Mouse (Mus musculus): ENCODE data around the gene Ppp2r5d. TPM values are rescaled to one million over a fixed set of nuclear protein-coding genes. Genes with fewer than 3 reads are reported as not detected.

The Ppp2r5d gene
- polyA plus RNA-seq, 1 experiment = 28.8 TPM

- Histone ChIP-seq H3K27ac (ENCODE audit: insufficient read depth, low read length) (peak within 1 kb of the TSS; percentile 80), H3K36me3 (ENCODE audit: control insufficient read depth, insufficient read depth, low read length) (peaks cover 9% of the 10 kb centered on the region), H3K4me3 (ENCODE audit: extremely low read depth, insufficient read depth, insufficient read length) (peak within 1 kb of the TSS; percentile 98), H3K27me3 (ENCODE audit: control insufficient read depth, insufficient read depth, low read length) (no peaks in the 10 kb centered on the region), H3K4me1 (ENCODE audit: control insufficient read depth, insufficient read depth, insufficient read length) (peaks cover 7% of the 10 kb centered on the region; the same call in 1 of the 2 replicates)
- TF ChIP-seq CTCF (IDR thresholded peaks at IDR 0.05; ENCODE audit: extremely low read depth, insufficient read depth, insufficient read length, insufficient replicate concordance) (no peak), POLR2A (IDR thresholded peaks at IDR 0.05; ENCODE audit: low read depth, low read length) (peak; percentile 71)
- peak; percentile 83 to 89 for DNase-seq (ENCODE audit: low read depth in 1 of 2, low spot score in 2 of 2)
- WGBS = 7% methylated on average over 36 of the region's 36 CpGs
Measured at GRCm38 (mm10) chr17:46710959-46711597, 6.2 kb upstream of the Ppp2r5d start, which contains the start of gene Pex6. Gene Pex6, plus strand, starts transcription at chr17:46711463.

- no peak for TF ChIP-seq CTCF (IDR thresholded peaks at IDR 0.05; ENCODE audit: extremely low read depth, insufficient read depth, insufficient read length, insufficient replicate concordance)
- TF ChIP-seq POLR2A (IDR thresholded peaks at IDR 0.05; ENCODE audit: low read depth, low read length) = no peak
- H3K4me1 ChIP-seq (ENCODE audit: control insufficient read depth, insufficient read depth, insufficient read length) = peaks cover 5% of the 10 kb centered on the region; the same call in 1 of the 2 replicates
- DNase-seq (ENCODE audit: low read depth in 1 of 2, low spot score in 2 of 2) = no peak
- no peak overlapping the region for H3K27ac ChIP-seq (ENCODE audit: insufficient read depth, low read length)
- no peak overlapping the region for H3K4me3 ChIP-seq (ENCODE audit: extremely low read depth, insufficient read depth, insufficient read length)
- no peaks in the 10 kb centered on the region for H3K27me3 ChIP-seq (ENCODE audit: control insufficient read depth, insufficient read depth, low read length)
- 94% methylated on average over 14 of the region's 14 CpGs for WGBS
- H3K36me3 ChIP-seq (ENCODE audit: control insufficient read depth, insufficient read depth, low read length) = no peaks in the 10 kb centered on the region
Measured at GRCm38 (mm10) chr17:46706375-46707089, 1.6 kb upstream of the Ppp2r5d start.

DNA sequence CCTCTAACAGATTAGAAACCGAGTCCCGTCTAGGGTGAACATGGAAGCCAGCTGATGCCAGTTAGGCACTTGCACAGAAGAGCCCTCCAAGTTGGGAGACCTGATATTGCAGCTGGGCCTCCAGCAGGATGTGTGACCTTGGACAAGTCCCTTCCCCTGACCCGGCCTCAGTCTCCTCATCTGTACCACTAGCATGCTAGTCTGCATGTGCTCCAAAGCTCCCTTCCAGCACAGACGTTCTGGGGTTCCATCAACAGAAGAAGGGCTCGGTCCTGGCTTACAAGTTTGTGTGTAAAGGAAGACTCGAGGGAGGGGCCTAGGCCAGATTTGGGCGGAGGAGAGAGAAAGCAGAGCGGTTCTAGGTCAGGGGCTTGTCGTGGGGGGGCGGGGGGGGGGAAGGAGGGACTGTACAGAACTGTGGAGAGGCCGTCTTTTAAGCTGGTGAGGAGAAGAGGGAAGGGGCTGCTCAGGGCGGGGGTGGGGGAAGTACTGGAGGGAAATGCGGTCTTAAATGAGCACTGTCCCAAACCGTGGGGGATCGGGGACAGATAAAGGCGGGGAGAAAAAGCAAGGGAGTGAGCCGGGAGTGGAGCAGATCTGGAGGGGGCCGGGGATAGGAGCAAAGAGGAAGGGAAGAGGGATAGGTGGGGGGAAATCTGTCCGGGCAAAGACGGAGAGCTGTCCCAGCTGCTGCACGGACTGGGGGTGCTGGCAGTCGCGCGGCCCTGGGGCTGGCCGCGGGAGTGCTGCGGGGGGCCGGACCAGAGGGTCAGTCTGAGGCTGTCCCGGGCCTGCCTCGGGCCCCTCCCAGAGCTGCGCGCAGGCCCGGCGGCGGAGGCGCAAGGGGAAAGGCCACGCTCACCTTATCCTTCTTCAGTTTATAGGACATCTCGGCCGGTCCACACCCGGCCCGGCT lies 682 bp downstream of the Ppp2r5d start:
- 5% methylated on average over 40 of the region's 41 CpGs for WGBS
- no peak for DNase-seq (ENCODE audit: low read depth in 1 of 2, low spot score in 2 of 2)
- TF ChIP-seq POLR2A (IDR thresholded peaks at IDR 0.05; ENCODE audit: low read depth, low read length) = no peak
- TF ChIP-seq CTCF (IDR thresholded peaks at IDR 0.05; ENCODE audit: extremely low read depth, insufficient read depth, insufficient read length, insufficient replicate concordance) = no peak
- peak overlapping the region; percentile 74 for H3K27ac ChIP-seq (ENCODE audit: insufficient read depth, low read length)
- peaks cover 5% of the 10 kb centered on the region; the same call in 1 of the 2 replicates for H3K4me1 ChIP-seq (ENCODE audit: control insufficient read depth, insufficient read depth, insufficient read length)
- H3K27me3 ChIP-seq (ENCODE audit: control insufficient read depth, insufficient read depth, low read length) = no peaks in the 10 kb centered on the region
- peaks cover 1% of the 10 kb centered on the region for H3K36me3 ChIP-seq (ENCODE audit: control insufficient read depth, insufficient read depth, low read length)
- H3K4me3 ChIP-seq (ENCODE audit: extremely low read depth, insufficient read depth, insufficient read length) = peak overlapping the region; percentile 90

DNA sequence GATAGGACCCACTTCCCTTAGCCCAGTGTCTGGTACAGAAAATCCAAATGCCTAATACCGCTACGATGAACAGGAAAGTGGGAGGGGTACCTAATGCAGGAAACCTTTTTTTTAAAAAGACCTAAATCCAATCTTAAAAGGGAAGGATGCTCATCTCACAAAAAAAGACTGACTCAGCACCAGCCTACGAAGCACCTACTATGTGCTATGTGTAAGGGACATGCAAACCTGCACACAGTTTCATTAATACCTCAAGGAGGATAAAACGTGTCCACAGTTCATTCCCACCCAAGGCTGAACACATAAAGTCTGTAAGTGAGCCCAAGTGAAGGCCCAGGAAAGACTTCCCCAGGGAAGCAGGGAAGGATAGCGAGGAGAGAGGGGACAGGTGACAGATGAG lies 2.4 kb downstream of the Ppp2r5d start:
- 84% methylated on average over 5 of the region's 5 CpGs for WGBS
- Histone ChIP-seq H3K27ac (ENCODE audit: insufficient read depth, low read length) (no peak overlapping the region), H3K36me3 (ENCODE audit: control insufficient read depth, insufficient read depth, low read length) (peaks cover 2% of the 10 kb centered on the region), H3K27me3 (ENCODE audit: control insufficient read depth, insufficient read depth, low read length) (no peaks in the 10 kb centered on the region), H3K4me1 (ENCODE audit: control insufficient read depth, insufficient read depth, insufficient read length) (peaks cover 5% of the 10 kb centered on the region; the same call in 1 of the 2 replicates), H3K4me3 (ENCODE audit: extremely low read depth, insufficient read depth, insufficient read length) (no peak overlapping the region)
- TF ChIP-seq POLR2A (IDR thresholded peaks at IDR 0.05; ENCODE audit: low read depth, low read length) = no peak
- no peak for TF ChIP-seq CTCF (IDR thresholded peaks at IDR 0.05; ENCODE audit: extremely low read depth, insufficient read depth, insufficient read length, insufficient replicate concordance)
- no peak for DNase-seq (ENCODE audit: low read depth in 1 of 2, low spot score in 2 of 2)

GRCm38 (mm10) chr17:46702100-46702499 lies 2.8 kb downstream of the Ppp2r5d start:
- TF ChIP-seq CTCF (IDR thresholded peaks at IDR 0.05; ENCODE audit: extremely low read depth, insufficient read depth, insufficient read length, insufficient replicate concordance) = no peak
- TF ChIP-seq POLR2A (IDR thresholded peaks at IDR 0.05; ENCODE audit: low read depth, low read length) = no peak
- no peak overlapping the region for H3K4me3 ChIP-seq (ENCODE audit: extremely low read depth, insufficient read depth, insufficient read length)
- DNase-seq (ENCODE audit: low read depth in 1 of 2, low spot score in 2 of 2) = no peak
- no peaks in the 10 kb centered on the region for H3K27me3 ChIP-seq (ENCODE audit: control insufficient read depth, insufficient read depth, low read length)
- H3K4me1 ChIP-seq (ENCODE audit: control insufficient read depth, insufficient read depth, insufficient read length) = peaks cover 5% of the 10 kb centered on the region; the same call in 1 of the 2 replicates
- H3K36me3 ChIP-seq (ENCODE audit: control insufficient read depth, insufficient read depth, low read length) = peaks cover 2% of the 10 kb centered on the region
- WGBS = 77% methylated on average over 12 of the region's 12 CpGs
- H3K27ac ChIP-seq (ENCODE audit: insufficient read depth, low read length) = no peak overlapping the region

- Histone ChIP-seq H3K4me1 (ENCODE audit: control insufficient read depth, insufficient read depth, insufficient read length) (peaks cover 5% of the 10 kb centered on the region; the same call in 1 of the 2 replicates), H3K27me3 (ENCODE audit: control insufficient read depth, insufficient read depth, low read length) (no peaks in the 10 kb centered on the region), H3K36me3 (ENCODE audit: control insufficient read depth, insufficient read depth, low read length) (peaks cover 2% of the 10 kb centered on the region), H3K27ac (ENCODE audit: insufficient read depth, low read length) (no peak overlapping the region), H3K4me3 (ENCODE audit: extremely low read depth, insufficient read depth, insufficient read length) (no peak overlapping the region)
- no peak for TF ChIP-seq CTCF (IDR thresholded peaks at IDR 0.05; ENCODE audit: extremely low read depth, insufficient read depth, insufficient read length, insufficient replicate concordance)
- TF ChIP-seq POLR2A (IDR thresholded peaks at IDR 0.05; ENCODE audit: low read depth, low read length) = no peak
- DNase-seq (ENCODE audit: low read depth in 1 of 2, low spot score in 2 of 2) = no peak
- WGBS = 82% methylated on average over 12 of the region's 12 CpGs
Measured at GRCm38 (mm10) chr17:46701489-46701888, 3.4 kb downstream of the Ppp2r5d start.

All from spleen, adult 2 months (tissue).